Mouse (Mus musculus) MEL (cell line): ENCODE data around the gene Tmem11. TPM values are rescaled to one million over a fixed set of nuclear protein-coding genes. Genes with fewer than 3 reads are reported as not detected.

Source experiments
- DNase-seq: peaks from one replicate; pipeline ENCODE4 v3.0.0; 2011; ENCODE audit warnings: low read depth, low spot score
- H3K27ac ChIP-seq: 2 replicates; pipeline ENCODE4 v1.5.1; 2012; ENCODE audit warnings: low read depth, mild to moderate bottlenecking, control low read depth, low read length, moderate library complexity; ENCODE audit not compliant: control insufficient read depth
- H3K27me3 ChIP-seq, 2 experiments: fragments of 150-350 bp in 1 of 2; sonication (generic) in 1 of 2; 2 replicates each; pipeline ENCODE4 v1.6.1; 2012; ENCODE audit warnings: low read length in 2 of 2, mild to moderate bottlenecking in 2 of 2, improper control_type of control experiment in 1 of 2, moderate library complexity in 1 of 2; ENCODE audit not compliant: insufficient read depth in 2 of 2, control insufficient read depth in 1 of 2
- H3K36me3 ChIP-seq, 2 experiments: 2 replicates each; pipeline ENCODE4 v1.6.1; 2012 to 2014; ENCODE audit warnings: low read length in 2 of 2, improper control_type of control experiment in 1 of 2, inconsistent platforms in 1 of 2, mild to moderate bottlenecking in 1 of 2; ENCODE audit not compliant: insufficient read depth in 2 of 2, control insufficient read depth in 1 of 2
- H3K4me1 ChIP-seq, 2 experiments: fragments of 150-350 bp in 1 of 2; sonication (generic) in 1 of 2; 2 replicates each; pipeline ENCODE4 v1.6.1; 2012; ENCODE audit warnings: low read length in 2 of 2, improper control_type of control experiment in 1 of 2, mild to moderate bottlenecking in 1 of 2; ENCODE audit not compliant: insufficient read depth in 2 of 2, control insufficient read depth in 1 of 2
- H3K4me3 ChIP-seq, 2 experiments: fragments of 150-350 bp in 1 of 2; sonication (generic) in 1 of 2; 2 replicates each; pipeline ENCODE4 v1.5.1; 2012; ENCODE audit warnings: low read depth in 2 of 2, low read length in 2 of 2, mild to moderate bottlenecking in 2 of 2, moderate library complexity in 2 of 2, control low read depth in 1 of 2, improper control_type of control experiment in 1 of 2; ENCODE audit not compliant: control insufficient read depth in 1 of 2, insufficient read depth in 1 of 2
- H3K79me2 ChIP-seq: 2 replicates; pipeline ENCODE4 v1.6.1; 2012; ENCODE audit warnings: mild to moderate bottlenecking, low read length, moderate library complexity; ENCODE audit not compliant: control insufficient read depth, poor library complexity, insufficient read depth
- H3K9ac ChIP-seq: 2 replicates; pipeline ENCODE4 v1.6.1; 2012; ENCODE audit warnings: low read depth, mild to moderate bottlenecking, control low read depth, low read length, moderate library complexity; ENCODE audit not compliant: control insufficient read depth, poor library complexity, severe bottlenecking
- H3K9me3 ChIP-seq: fragments of 150-350 bp; sonication (generic); replicated peaks from 2 replicates; pipeline ENCODE4 v1.6.1; 2012; ENCODE audit warnings: mild to moderate bottlenecking, low read length, improper control_type of control experiment, moderate library complexity; ENCODE audit not compliant: insufficient read depth
- BHLHE40 ChIP-seq: IDR thresholded peaks from 2 replicates; pipeline ENCODE4 v1.6.1; 2012; ENCODE audit warnings: low read depth, mild to moderate bottlenecking, inconsistent platforms, low read length, improper control_type of control experiment, borderline replicate concordance
- CHD1 ChIP-seq: IDR thresholded peaks from 2 replicates; pipeline ENCODE4 v1.6.1; 2012; ENCODE audit warnings: low read depth, mild to moderate bottlenecking, inconsistent platforms, low read length, improper control_type of control experiment
- CHD2 ChIP-seq: IDR thresholded peaks from 2 replicates; pipeline ENCODE4 v1.6.1; 2011; ENCODE audit warnings: low read length, improper control_type of control experiment
- CTCF ChIP-seq, 3 experiments: IDR thresholded peaks in 2 of 3; conservative IDR thresholded peaks in 1 of 3; 2 replicates each; pipeline ENCODE4 v1.5.1; 2011 to 2012; ENCODE audit warnings: low read length in 3 of 3, low read depth in 2 of 3, mild to moderate bottlenecking in 2 of 3, improper control_type of control experiment in 1 of 3, inconsistent platforms in 1 of 3, mixed read lengths in 1 of 3, moderate library complexity in 1 of 3; ENCODE audit not compliant: control insufficient read depth in 1 of 3, insufficient read depth in 1 of 3, poor library complexity in 1 of 3, severe bottlenecking in 1 of 3
- E2F4 ChIP-seq: IDR thresholded peaks from 2 replicates; pipeline ENCODE4 v1.6.1; 2011; ENCODE audit warnings: low read depth, low read length, improper control_type of control experiment, borderline replicate concordance
- ELF1 ChIP-seq: IDR thresholded peaks from 2 replicates; pipeline ENCODE4 v1.6.1; 2014; ENCODE audit warnings: low read depth, mild to moderate bottlenecking, inconsistent platforms, low read length, improper control_type of control experiment, moderate library complexity
- EP300 ChIP-seq, 2 experiments: IDR thresholded peaks; 2 replicates each; pipeline ENCODE4 v1.6.1; 2011; ENCODE audit warnings: improper control_type of control experiment in 2 of 2, low read length in 2 of 2, low read depth in 1 of 2, mild to moderate bottlenecking in 1 of 2
- ETS1 ChIP-seq: IDR thresholded peaks from 2 replicates; pipeline ENCODE4 v1.6.1; 2012; ENCODE audit warnings: low read depth, mild to moderate bottlenecking, inconsistent platforms, low read length, improper control_type of control experiment, moderate library complexity
- GABPA ChIP-seq: IDR thresholded peaks from 2 replicates; pipeline ENCODE4 v1.6.1; 2012; ENCODE audit warnings: low read depth, mild to moderate bottlenecking, inconsistent platforms, low read length, improper control_type of control experiment, moderate library complexity
- HCFC1 ChIP-seq: IDR thresholded peaks from 2 replicates; pipeline ENCODE4 v1.6.1; 2012; ENCODE audit warnings: low read depth, mild to moderate bottlenecking, inconsistent platforms, low read length, improper control_type of control experiment, moderate library complexity
- KAT2A ChIP-seq: conservative IDR thresholded peaks from 2 replicates; pipeline ENCODE4 v1.6.1; 2012; ENCODE audit warnings: low read depth, low read length, improper control_type of control experiment, inconsistent platforms
- MAFK ChIP-seq: IDR thresholded peaks from 2 replicates; pipeline ENCODE4 v1.6.1; 2011; ENCODE audit warnings: low read depth, mild to moderate bottlenecking, low read length, improper control_type of control experiment, borderline replicate concordance
- MAZ ChIP-seq: IDR thresholded peaks from 2 replicates; pipeline ENCODE4 v1.6.1; 2012; ENCODE audit warnings: low read depth, mild to moderate bottlenecking, inconsistent platforms, low read length, improper control_type of control experiment
- MEF2A ChIP-seq: IDR thresholded peaks from 2 replicates; pipeline ENCODE4 v1.6.1; 2014; ENCODE audit warnings: low read depth, mild to moderate bottlenecking, inconsistent platforms, low read length, improper control_type of control experiment; ENCODE audit not compliant: poor library complexity, insufficient replicate concordance, severe bottlenecking; ENCODE audit errors: extremely low read depth
- MXI1 ChIP-seq: IDR thresholded peaks from 2 replicates; pipeline ENCODE4 v1.6.1; 2011; ENCODE audit warnings: mild to moderate bottlenecking, low read depth, low read length, improper control_type of control experiment
- MYB ChIP-seq: IDR thresholded peaks from 2 replicates; pipeline ENCODE4 v1.6.1; 2011; ENCODE audit warnings: mild to moderate bottlenecking, low read depth, low read length, improper control_type of control experiment
- MYC ChIP-seq: IDR thresholded peaks from 2 replicates; pipeline ENCODE4 v1.6.1; 2011; ENCODE audit warnings: low read depth, mild to moderate bottlenecking, low read length, improper control_type of control experiment, moderate library complexity
- NELFE ChIP-seq: IDR thresholded peaks from 2 replicates; pipeline ENCODE4 v1.6.1; 2011; ENCODE audit warnings: low read depth, low read length, improper control_type of control experiment
- NRF1 ChIP-seq: IDR thresholded peaks from 2 replicates; pipeline ENCODE4 v1.6.1; 2014; ENCODE audit warnings: low read depth, mild to moderate bottlenecking, inconsistent platforms, low read length, improper control_type of control experiment, moderate library complexity; ENCODE audit not compliant: poor library complexity, insufficient read depth, severe bottlenecking
- POLR2A ChIP-seq, 2 experiments: IDR thresholded peaks; 2 replicates each; pipeline ENCODE4 v1.6.1; 2011 to 2012; ENCODE audit warnings: low read length in 2 of 2, mild to moderate bottlenecking in 2 of 2, control low read depth in 1 of 2, improper control_type of control experiment in 1 of 2, low read depth in 1 of 2, moderate library complexity in 1 of 2; ENCODE audit not compliant: control insufficient read depth in 1 of 2, insufficient read depth in 1 of 2, poor library complexity in 1 of 2
- POLR2AphosphoS5 ChIP-seq: IDR thresholded peaks from 2 replicates; pipeline ENCODE4 v1.6.1; 2012; ENCODE audit warnings: low read depth, borderline replicate concordance, mild to moderate bottlenecking, inconsistent platforms, low read length, moderate library complexity, mixed read lengths
- RAD21 ChIP-seq: IDR thresholded peaks from 2 replicates; pipeline ENCODE4 v1.6.1; 2011; ENCODE audit warnings: mild to moderate bottlenecking, low read depth, low read length, improper control_type of control experiment
- SIN3A ChIP-seq: IDR thresholded peaks from 2 replicates; pipeline ENCODE4 v1.6.1; 2012; ENCODE audit warnings: low read length, improper control_type of control experiment, inconsistent platforms
- SMC3 ChIP-seq: IDR thresholded peaks from 2 replicates; pipeline ENCODE4 v1.6.1; 2011; ENCODE audit warnings: low read depth, low read length, improper control_type of control experiment
- TAL1 ChIP-seq: IDR thresholded peaks from 2 replicates; pipeline ENCODE4 v1.6.1; 2012; ENCODE audit warnings: mild to moderate bottlenecking, inconsistent platforms, low read length, moderate library complexity, mixed read lengths
- TCF12 ChIP-seq: IDR thresholded peaks from 2 replicates; pipeline ENCODE4 v1.6.1; 2014; ENCODE audit warnings: low read depth, mild to moderate bottlenecking, inconsistent platforms, low read length, improper control_type of control experiment, moderate library complexity
- UBTF ChIP-seq: IDR thresholded peaks from 2 replicates; pipeline ENCODE4 v1.6.1; 2012; ENCODE audit warnings: low read depth, mild to moderate bottlenecking, inconsistent platforms, low read length, improper control_type of control experiment, moderate library complexity, borderline replicate concordance; ENCODE audit not compliant: insufficient read depth
- USF2 ChIP-seq, 2 experiments: IDR thresholded peaks; 2 replicates each; pipeline ENCODE4 v1.6.1; 2011 to 2012; ENCODE audit warnings: improper control_type of control experiment in 2 of 2, low read length in 2 of 2, borderline replicate concordance in 1 of 2, inconsistent platforms in 1 of 2, low read depth in 1 of 2, mild to moderate bottlenecking in 1 of 2; ENCODE audit not compliant: insufficient read depth in 1 of 2
- ZC3H11A ChIP-seq: IDR thresholded peaks from 2 replicates; pipeline ENCODE4 v1.6.1; 2012; ENCODE audit warnings: low read depth, mild to moderate bottlenecking, inconsistent platforms, low read length, improper control_type of control experiment
- ZKSCAN1 ChIP-seq: IDR thresholded peaks from 2 replicates; pipeline ENCODE4 v1.6.1; 2012; ENCODE audit warnings: low read depth, mild to moderate bottlenecking, inconsistent platforms, low read length, improper control_type of control experiment, moderate library complexity
- ZMIZ1 ChIP-seq: IDR thresholded peaks from 2 replicates; pipeline ENCODE4 v1.6.1; 2012; ENCODE audit warnings: low read depth, mild to moderate bottlenecking, inconsistent platforms, low read length, improper control_type of control experiment, moderate library complexity
- ZNF384 ChIP-seq: IDR thresholded peaks from 2 replicates; pipeline ENCODE4 v1.6.1; 2012; ENCODE audit warnings: low read depth, mild to moderate bottlenecking, inconsistent platforms, low read length, improper control_type of control experiment
- polyA plus RNA-seq, 2 experiments: library from polyadenylated mRNA; stranded (reverse) in 1 of 2; unstranded in 1 of 2; fragments of >175 nt in 1 of 2; fragments of >200 nt in 1 of 2; gene quantifications; 2 replicates each; pipeline versions ENCODE4 v1.2.1 to v1.2.4; 2012; ENCODE audit warnings: low replicate concordance in 2 of 2, low read depth in 1 of 2; ENCODE audit not compliant: insufficient read length in 2 of 2, insufficient read depth in 1 of 2, missing spikeins in 1 of 2
- total RNA-seq: library from RNA; depleted of rRNA; stranded (reverse); fragments of 300-350 nt; gene quantifications from 2 replicates; pipeline ENCODE4 v1.2.3, GENCODE M21; 2012

Gene Tmem11
- total and polyA plus RNA-seq, 3 experiments: 117 to 125 TPM; not detected in 1

- TF ChIP-seq E2F4 (peak; percentile 48; the same call in 1 of the 2 replicates), MXI1 (no peak; the same call in none of the 2 replicates), SMC3 (no peak), BHLHE40 (no peak)
Measured at GRCm38 (mm10) chr11:60878675-60879294, at the start of gene Tmem11 (continued).

- H3K4me3 ChIP-seq: no peak overlapping the region
- peak overlapping the region; percentile 33; the same call in 1 of the 2 replicates for H3K27ac ChIP-seq
- H3K4me1 ChIP-seq: peaks cover 9 to 31% of the 10 kb centered on the region in 2 experiments
- no peak for TF ChIP-seq ZNF384
- TF ChIP-seq CHD1: no peak
- no peak for TF ChIP-seq TCF12
- TF ChIP-seq USF2 (IDR thresholded peaks at IDR 0.05; ENCODE audit: borderline replicate concordance in 1 of 2, insufficient read depth in 1 of 2, low read depth in 1 of 2, low read length in 2 of 2): peak; percentile 89 to 97
- no peak for TF ChIP-seq MEF2A
- TF ChIP-seq UBTF: no peak
- peak; percentile 78 for TF ChIP-seq RAD21
- peak; percentile 66 for TF ChIP-seq HCFC1
- no peak for TF ChIP-seq E2F4
- TF ChIP-seq BHLHE40: peak; percentile 94
- TF ChIP-seq MYC: peak; percentile 99
- peak; percentile 88 for TF ChIP-seq SIN3A
- peak; percentile 47; the same call in 1 of the 2 replicates for TF ChIP-seq ETS1
- no peak for TF ChIP-seq POLR2AphosphoS5
- TF ChIP-seq ZMIZ1: no peak
- TF ChIP-seq MXI1: peak; percentile 96
- TF ChIP-seq MAFK: no peak
- no peak for TF ChIP-seq EP300 (IDR thresholded peaks at IDR 0.05; ENCODE audit: low read depth in 1 of 2, low read length in 2 of 2)
- peak; percentile 76 to 97 (median 94) for TF ChIP-seq CTCF (IDR thresholded peaks at IDR 0.05 in 2 of 3, conservative IDR thresholded peaks at IDR 0.05 in 1 of 3; ENCODE audit: control insufficient read depth in 1 of 3, insufficient read depth in 1 of 3, low read depth in 2 of 3, low read length in 3 of 3, poor library complexity in 1 of 3, severe bottlenecking in 1 of 3)
- TF ChIP-seq ZC3H11A: peak; percentile 42; the same call in 1 of the 2 replicates
- TF ChIP-seq KAT2A: no peak
- no peak; the same call in 1 of the 2 replicates for TF ChIP-seq MAZ
- TF ChIP-seq NRF1: no peak
- TF ChIP-seq POLR2A (IDR thresholded peaks at IDR 0.05; ENCODE audit: control insufficient read depth in 1 of 2, insufficient read depth in 1 of 2, low read depth in 1 of 2, low read length in 2 of 2, poor library complexity in 1 of 2): 0 out of 4 replicates have a peak, but pooled peaks of 1 of the 2 experiments have one; percentile 27
- no peak for TF ChIP-seq MYB
- TF ChIP-seq GABPA: no peak
- no peak for TF ChIP-seq NELFE
- TF ChIP-seq TAL1: no peak
- no peak for TF ChIP-seq ELF1
- TF ChIP-seq CHD2: no peak
- no peak for TF ChIP-seq ZKSCAN1
- TF ChIP-seq SMC3: peak; percentile 50
Measured at GRCm38 (mm10) chr11:60927264-60927663, 48.2 kb upstream of the Tmem11 start.

More at GRCm38 (mm10) chr11:60927264-60927663, 48.2 kb upstream of the Tmem11 start:
- peak; percentile 98 for DNase-seq
- Histone ChIP-seq H3K36me3 (peaks cover 2 to 14% of the 10 kb centered on the region in 2 experiments), H3K9me3 (no peaks in the 10 kb centered on the region), H3K79me2 (peaks cover 26% of the 10 kb centered on the region), H3K9ac (peak overlapping the region; percentile 61), H3K27me3 (no peaks in the 10 kb centered on the region)
